Comparison of ENCODE assay signal across 10 mouse cellular contexts in the genomic region with DNA sequence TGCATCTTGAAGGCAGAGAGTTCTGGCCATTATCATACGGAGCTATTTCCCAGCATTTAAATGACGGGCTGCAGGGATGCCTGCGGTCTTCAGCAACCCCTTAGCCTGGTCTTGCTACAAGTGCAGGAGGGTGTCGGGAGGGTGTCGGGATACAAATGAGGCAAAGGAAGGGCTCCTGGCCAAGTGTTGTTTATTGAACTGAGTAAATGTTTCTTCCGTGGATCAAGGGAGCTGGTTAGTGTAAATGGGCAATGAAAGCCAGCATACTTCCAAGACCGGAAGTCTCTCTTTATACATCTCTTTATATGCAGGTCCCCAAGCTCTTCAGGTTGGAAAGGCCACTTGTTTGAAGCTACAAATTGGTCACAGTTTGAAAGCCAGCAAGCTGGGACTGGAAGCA. TPM values are rescaled to one million over a fixed set of nuclear protein-coding genes. Genes with fewer than 3 reads are reported as not detected.
DNase-seq lines count a peak whose midpoint lies in the region; ATAC-seq and TF ChIP-seq lines count a peak whose summit lies in the region.
"Had no signal": no experiment of that assay in that cellular context is flagged by ENCODE, and none has a peak within 500 bp of the region (broad histone marks: within the 10 kb centered on the region; RNA-seq: fewer than 3 reads in every experiment).

No protein-coding gene starts in this region.

- ATAC-seq in hindbrain, embryonic 15.5 days (ENCODE audit: low FRiP score, low read depth), result peak; percentile 79
- ATAC-seq in hindbrain, embryonic 11.5 days (ENCODE audit: low FRiP score), result no peak
- peak; percentile 89 for ATAC-seq in lung, embryonic 14.5 days (ENCODE audit: insufficient read depth)
- ATAC-seq: intestine, embryonic 15.5 days had no signal

- no peak overlapping the region for H3K4me2 ChIP-seq in hindbrain, embryonic 15.5 days
- no peak overlapping the region for H3K4me2 ChIP-seq in hindbrain, embryonic 11.5 days (replicated peaks; ENCODE audit: low read depth, low read length)
- H3K4me2 ChIP-seq in lung, embryonic 14.5 days, result peak overlapping the region; percentile 16; the same call in 1 of the 2 replicates
- H3K4me2 ChIP-seq: intestine, embryonic 15.5 days had no signal

- H3K9me3 ChIP-seq in hindbrain, embryonic 15.5 days, result no peaks in the 10 kb centered on the region
- H3K9me3 ChIP-seq in hindbrain, embryonic 11.5 days (ENCODE audit: control insufficient read depth, low read length), result no peaks in the 10 kb centered on the region
- H3K9me3 ChIP-seq in lung, embryonic 14.5 days (ENCODE audit: low read depth, low read length), result no peaks in the 10 kb centered on the region
- H3K9me3 ChIP-seq: intestine, embryonic 15.5 days had no signal

- H3K36me3 ChIP-seq in hindbrain, embryonic 15.5 days, result no peaks in the 10 kb centered on the region
- no peaks in the 10 kb centered on the region for H3K36me3 ChIP-seq in hindbrain, embryonic 11.5 days (ENCODE audit: control insufficient read depth, insufficient read depth, low read length)
- H3K36me3 ChIP-seq in lung, embryonic 14.5 days (ENCODE audit: insufficient read depth), result no peaks in the 10 kb centered on the region
- H3K36me3 ChIP-seq: intestine, embryonic 15.5 days had no signal

- no peak for TF ChIP-seq CTCF in lung, embryonic 14.5 days (IDR thresholded peaks at IDR 0.05; ENCODE audit: low read depth)
- TF ChIP-seq CTCF in lung, adult 2 months (IDR thresholded peaks at IDR 0.05; ENCODE audit: insufficient read depth, low read length), result no peak

- no peak for DNase-seq in hindbrain, embryonic 11.5 days (ENCODE audit: low spot score)
- DNase-seq in lung, embryonic 14.5 days, result peak; percentile 86
- no peak for DNase-seq in lung, adult 2 months
- DNase-seq in hindlimb bud, embryonic 11.5 days (ENCODE audit: extremely low spot score, low read depth, low spot score), result peak; percentile 41
- DNase-seq in lung, postnatal 14 days, result peak; percentile 28
- no peak for DNase-seq in left cerebral cortex, adult 18-20 months (ENCODE audit: low spot score in 2 of 2)
- DNase-seq: cerebellum, adult 11-12 months had no signal

- no peak overlapping the region for H3K4me3 ChIP-seq in hindbrain, embryonic 15.5 days
- H3K4me3 ChIP-seq in hindbrain, embryonic 11.5 days (ENCODE audit: low read depth, low read length), result no peak overlapping the region
- no peak overlapping the region for H3K4me3 ChIP-seq in lung, embryonic 14.5 days (ENCODE audit: low read depth, low read length)
- H3K4me3 ChIP-seq in lung, adult 2 months (replicated peaks; ENCODE audit: extremely low read depth, low read depth, low read length), result no peak overlapping the region
- H3K4me3 ChIP-seq: intestine, embryonic 15.5 days had no signal

- no peak overlapping the region for H3K27ac ChIP-seq in hindbrain, embryonic 15.5 days (replicated peaks)
- H3K27ac ChIP-seq in hindbrain, embryonic 11.5 days (ENCODE audit: low read depth, low read length), result no peak overlapping the region
- no peak overlapping the region for H3K27ac ChIP-seq in lung, embryonic 14.5 days (ENCODE audit: low read depth)
- H3K27ac ChIP-seq: intestine, embryonic 15.5 days had no signal

- no peaks in the 10 kb centered on the region; the same call in 1 of the 2 replicates for H3K4me1 ChIP-seq in hindbrain, embryonic 15.5 days (replicated peaks)
- no peaks in the 10 kb centered on the region for H3K4me1 ChIP-seq in hindbrain, embryonic 11.5 days (replicated peaks; ENCODE audit: control insufficient read depth, insufficient read depth, low read length)
- peaks cover 6% of the 10 kb centered on the region; the same call in 1 of the 2 replicates for H3K4me1 ChIP-seq in lung, embryonic 14.5 days (ENCODE audit: insufficient read depth)
- H3K4me1 ChIP-seq in lung, adult 2 months (ENCODE audit: control insufficient read depth, insufficient read depth, low read length), result peaks cover 13% of the 10 kb centered on the region

- no peaks in the 10 kb centered on the region for H3K27me3 ChIP-seq in hindbrain, embryonic 15.5 days
- H3K27me3 ChIP-seq in hindbrain, embryonic 11.5 days (ENCODE audit: control insufficient read depth, insufficient read depth, low read length), result no peaks in the 10 kb centered on the region
- no peaks in the 10 kb centered on the region for H3K27me3 ChIP-seq in lung, embryonic 14.5 days (ENCODE audit: insufficient read depth, low read length)
- H3K27me3 ChIP-seq: intestine, embryonic 15.5 days had no signal

- no peak overlapping the region for H3K9ac ChIP-seq in hindbrain, embryonic 15.5 days
- no peak overlapping the region for H3K9ac ChIP-seq in hindbrain, embryonic 11.5 days (ENCODE audit: low read depth, low read length)
- H3K9ac ChIP-seq in lung, embryonic 14.5 days, result no peak overlapping the region
- H3K9ac ChIP-seq: intestine, embryonic 15.5 days had no signal

- WGBS in hindbrain, embryonic 15.5 days, result 48% methylated on average over 7 of the region's 7 CpGs
- 64% methylated on average over 7 of the region's 7 CpGs for WGBS in hindbrain, embryonic 11.5 days
- WGBS in lung, embryonic 14.5 days, result 14% methylated on average over 7 of the region's 7 CpGs
- 22% methylated on average over 7 of the region's 7 CpGs for WGBS in lung, adult 2 months

- no peak for TF ChIP-seq POLR2A in lung, adult 2 months (IDR thresholded peaks at IDR 0.05; ENCODE audit: borderline replicate concordance, extremely low read depth, low read depth, low read length)

RNA-seq across cellular contexts. Expression of gene Ptprk, which starts 23.0 kb away (rescaled TPM):
- 30.1 and 33.6 TPM in 2 replicates for polyA plus RNA-seq in hindbrain, embryonic 15.5 days (2015; fragmentation: Nextera tagmentation; extraction: Ambion mirVana)
- 23.2 and 29.6 TPM in 2 replicates for polyA plus RNA-seq in hindbrain, embryonic 11.5 days (2014; fragmentation: Nextera tagmentation; extraction: Ambion mirVana)
- 47.9 and 50.9 TPM in 2 replicates for polyA plus RNA-seq in lung, embryonic 14.5 days (2014; fragmentation: Nextera tagmentation; extraction: Ambion mirVana)
- 28.9 and 42.4 TPM in 2 replicates for polyA plus RNA-seq in lung, adult 2 months (2012; rRNA removed)
- total RNA-seq in left cerebral cortex, adult 18-20 months (2021), result 10 to 100 TPM; 61.4 to 62.5 TPM
- total RNA-seq: monocyte, adult 5-6 weeks had no signal

Comparison
In these comparisons a context has a peak if more than half of its experiments do, and no peak if none do; other contexts are left out.
1. DNase-seq: peak in lung, embryonic 14.5 days (single experiment), hindlimb bud, embryonic 11.5 days (single experiment) and lung, postnatal 14 days (single experiment); none in hindbrain, embryonic 11.5 days (single experiment), lung, adult 2 months (single experiment) and left cerebral cortex, adult 18-20 months (0 of 2).